Mouse (Mus musculus): ENCODE data around the gene Ift122. TPM values are rescaled to one million over a fixed set of nuclear protein-coding genes. Genes with fewer than 3 reads are reported as not detected.

The Ift122 gene
- polyA plus RNA-seq, 1 experiment from 2014 or later = 28.2 TPM

DNA sequence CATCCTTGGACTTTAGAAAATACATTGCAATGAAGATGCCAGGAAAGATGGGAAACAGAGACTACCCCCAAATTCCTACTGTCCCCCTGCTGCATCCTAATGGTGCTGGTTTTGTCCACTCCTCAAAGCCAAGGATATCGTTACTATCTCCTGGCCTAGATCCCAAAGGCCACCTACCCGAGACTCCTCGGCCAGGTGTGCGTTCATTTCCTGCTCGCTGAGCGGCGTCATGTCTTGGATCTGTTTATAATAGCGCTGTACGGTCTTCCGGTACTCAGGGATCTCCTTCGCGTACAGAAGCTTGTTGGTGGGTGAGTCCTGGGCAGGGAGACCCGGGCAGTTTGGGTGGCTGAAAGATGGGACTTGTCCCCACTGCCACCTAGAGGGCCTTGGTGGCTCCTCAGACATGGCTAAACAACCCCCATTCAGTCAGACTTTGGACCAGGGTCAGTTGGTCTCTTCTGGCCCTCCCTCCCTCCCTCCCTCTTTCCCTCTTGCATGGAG, 103.2 kb downstream of the Ift122 start:
- no peaks in the 10 kb centered on the region for H3K27me3 ChIP-seq (replicated peaks)
- peaks cover 12% of the 10 kb centered on the region for H3K4me1 ChIP-seq
- no peak overlapping the region for H3K27ac ChIP-seq (replicated peaks)
- ATAC-seq (ENCODE audit: low FRiP score) = peak; percentile 20; the same call in 1 of the 2 replicates
- no peaks in the 10 kb centered on the region for H3K9me3 ChIP-seq (replicated peaks)
- no peak overlapping the region for H3K9ac ChIP-seq (replicated peaks)
- H3K4me3 ChIP-seq (replicated peaks) = no peak overlapping the region
- H3K36me3 ChIP-seq = no peaks in the 10 kb centered on the region
- WGBS = 87% methylated on average over 13 of the region's 13 CpGs
- no peak overlapping the region for H3K4me2 ChIP-seq

- 0 out of 2 replicates have a peak, but pooled peaks have one; percentile 3 for ATAC-seq (ENCODE audit: low FRiP score)
- no peak overlapping the region for H3K4me3 ChIP-seq (replicated peaks)
- 43% methylated on average over 16 of the region's 16 CpGs for WGBS
- H3K27me3 ChIP-seq (replicated peaks) = no peaks in the 10 kb centered on the region
- H3K27ac ChIP-seq (replicated peaks) = no peak overlapping the region
- H3K4me2 ChIP-seq = no peak overlapping the region
- no peaks in the 10 kb centered on the region for H3K9me3 ChIP-seq (replicated peaks)
- no peak overlapping the region for H3K9ac ChIP-seq (replicated peaks)
- peaks cover 12% of the 10 kb centered on the region for H3K4me1 ChIP-seq
- H3K36me3 ChIP-seq = no peaks in the 10 kb centered on the region
Measured at GRCm38 (mm10) chr6:115956922-115957601, 103.8 kb downstream of the Ift122 start.

GRCm38 (mm10) chr6:115957681-115958080, 104.4 kb downstream of the Ift122 start:
- no peak for ATAC-seq (ENCODE audit: low FRiP score)
- Histone ChIP-seq H3K4me1 (peaks cover 12% of the 10 kb centered on the region), H3K9me3 (replicated peaks) (no peaks in the 10 kb centered on the region), H3K4me3 (replicated peaks) (no peak overlapping the region), H3K9ac (replicated peaks) (no peak overlapping the region), H3K4me2 (no peak overlapping the region), H3K27ac (replicated peaks) (no peak overlapping the region), H3K27me3 (replicated peaks) (no peaks in the 10 kb centered on the region), H3K36me3 (no peaks in the 10 kb centered on the region)
- 72% methylated on average over 6 of the region's 6 CpGs for WGBS

- no peaks in the 10 kb centered on the region for H3K36me3 ChIP-seq
- no peak overlapping the region for H3K27ac ChIP-seq (replicated peaks)
- H3K9ac ChIP-seq (replicated peaks) = no peak overlapping the region
- H3K4me3 ChIP-seq (replicated peaks) = no peak overlapping the region
- WGBS = 89% methylated on average over 9 of the region's 9 CpGs
- no peak for ATAC-seq (ENCODE audit: low FRiP score)
- H3K4me1 ChIP-seq = peaks cover 12% of the 10 kb centered on the region
- H3K27me3 ChIP-seq (replicated peaks) = no peaks in the 10 kb centered on the region
- no peaks in the 10 kb centered on the region for H3K9me3 ChIP-seq (replicated peaks)
- H3K4me2 ChIP-seq = no peak overlapping the region
Measured at GRCm38 (mm10) chr6:115958445-115958844, 105.2 kb downstream of the Ift122 start.

DNA sequence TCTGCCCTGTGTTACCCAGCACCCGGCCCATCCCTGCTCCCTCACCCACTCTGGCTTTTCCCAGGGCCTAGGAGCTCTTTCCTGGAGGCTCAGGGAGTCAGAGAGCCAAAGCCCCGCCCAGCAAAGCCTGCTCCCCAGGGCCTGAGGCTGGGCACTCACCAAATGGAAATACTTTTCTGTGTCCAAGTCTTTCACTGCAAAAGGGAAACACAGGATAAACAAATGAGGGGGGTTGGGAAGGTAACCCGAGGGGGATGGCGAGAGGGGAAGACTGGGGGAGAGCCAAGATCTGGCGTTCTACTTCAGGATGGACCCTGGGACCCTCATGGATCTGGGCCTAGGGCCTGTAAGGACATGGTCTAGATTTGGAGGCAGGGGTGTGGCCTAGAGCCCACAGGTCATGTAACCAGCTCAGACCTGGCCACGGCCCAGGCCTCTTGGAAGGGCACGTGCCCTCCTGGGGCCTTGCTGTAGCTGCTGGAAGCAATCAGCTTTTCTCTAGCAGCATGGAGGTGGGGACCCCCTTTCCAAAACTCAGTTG, 106.0 kb downstream of the Ift122 start:
- Histone ChIP-seq H3K4me1 (peaks cover 12% of the 10 kb centered on the region), H3K27me3 (replicated peaks) (no peaks in the 10 kb centered on the region), H3K36me3 (no peaks in the 10 kb centered on the region), H3K4me3 (replicated peaks) (no peak overlapping the region), H3K27ac (replicated peaks) (no peak overlapping the region), H3K9ac (replicated peaks) (no peak overlapping the region), H3K4me2 (no peak overlapping the region), H3K9me3 (replicated peaks) (no peaks in the 10 kb centered on the region)
- no peak for ATAC-seq (ENCODE audit: low FRiP score)
- WGBS = 82% methylated on average over 7 of the region's 7 CpGs

GRCm38 (mm10) chr6:115960322-115960721, 107.1 kb downstream of the Ift122 start:
- H3K9ac ChIP-seq (replicated peaks) = no peak overlapping the region
- H3K4me2 ChIP-seq = no peak overlapping the region
- WGBS = 94% methylated on average over 19 of the region's 19 CpGs

GRCm38 (mm10) chr6:115961743-115962142, 108.5 kb downstream of the Ift122 start:
- H3K4me1 ChIP-seq = peaks cover 6% of the 10 kb centered on the region
- no peak overlapping the region for H3K4me2 ChIP-seq
- H3K4me3 ChIP-seq (replicated peaks) = no peak overlapping the region
- no peaks in the 10 kb centered on the region for H3K36me3 ChIP-seq
- no peak overlapping the region for H3K9ac ChIP-seq (replicated peaks)
- WGBS = 88% methylated on average over 3 of the region's 3 CpGs
- no peak overlapping the region for H3K27ac ChIP-seq (replicated peaks)
- no peak for ATAC-seq (ENCODE audit: low FRiP score)
- H3K9me3 ChIP-seq (replicated peaks) = no peaks in the 10 kb centered on the region
- no peaks in the 10 kb centered on the region for H3K27me3 ChIP-seq (replicated peaks)

More at GRCm38 (mm10) chr6:115960322-115960721, 107.1 kb downstream of the Ift122 start:
- H3K4me1 ChIP-seq = peaks cover 10% of the 10 kb centered on the region
- H3K27ac ChIP-seq (replicated peaks) = no peak overlapping the region
- H3K27me3 ChIP-seq (replicated peaks) = no peaks in the 10 kb centered on the region
- no peak for ATAC-seq (ENCODE audit: low FRiP score)
- H3K9me3 ChIP-seq (replicated peaks) = no peaks in the 10 kb centered on the region
- H3K4me3 ChIP-seq (replicated peaks) = no peak overlapping the region
- H3K36me3 ChIP-seq = no peaks in the 10 kb centered on the region

DNA sequence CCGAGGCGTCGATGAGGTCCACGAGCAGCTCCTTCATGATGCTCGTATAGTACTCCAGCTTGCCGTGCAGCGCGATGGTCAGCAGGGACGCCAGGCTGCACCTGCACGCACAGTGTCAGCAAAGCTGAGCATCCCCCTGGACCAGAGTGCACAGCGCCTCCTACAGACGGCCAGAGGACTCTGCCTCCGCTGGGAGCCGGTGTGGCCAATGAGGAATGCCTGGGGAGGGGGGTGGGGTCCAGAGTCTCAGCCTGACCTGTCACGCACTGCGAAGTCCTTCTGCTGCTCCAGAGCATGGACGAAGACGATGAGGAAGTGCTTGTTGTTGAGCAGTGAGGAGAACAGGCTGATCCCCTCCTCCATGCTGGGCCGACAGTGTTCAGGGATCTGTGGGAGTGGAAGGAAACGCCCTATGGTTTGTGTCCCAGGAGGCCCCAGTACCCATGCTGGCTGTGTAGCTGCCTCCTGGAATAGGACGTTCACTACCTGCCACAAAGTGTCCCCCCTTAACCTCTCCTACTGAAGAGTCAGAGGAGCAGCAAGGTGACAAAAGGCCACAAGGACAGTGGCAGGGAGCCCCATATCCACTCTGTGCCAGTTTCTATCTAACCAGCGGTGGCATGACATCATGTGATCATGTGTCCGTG, 109.3 kb downstream of the Ift122 start:
- H3K27ac ChIP-seq (replicated peaks) = no peak overlapping the region
- H3K27me3 ChIP-seq (replicated peaks) = no peaks in the 10 kb centered on the region
- no peaks in the 10 kb centered on the region for H3K36me3 ChIP-seq
- ATAC-seq (ENCODE audit: low FRiP score) = no peak
- H3K4me3 ChIP-seq (replicated peaks) = no peak overlapping the region
- no peak overlapping the region for H3K9ac ChIP-seq (replicated peaks)
- H3K4me1 ChIP-seq = no peaks in the 10 kb centered on the region
- H3K4me2 ChIP-seq = no peak overlapping the region
- WGBS = 38% methylated on average over 23 of the region's 23 CpGs
- no peaks in the 10 kb centered on the region for H3K9me3 ChIP-seq (replicated peaks)

GRCm38 (mm10) chr6:115963656-115964055, 110.4 kb downstream of the Ift122 start:
- WGBS = 80% methylated on average over 9 of the region's 9 CpGs
- Histone ChIP-seq H3K4me2 (no peak overlapping the region), H3K27ac (replicated peaks) (no peak overlapping the region), H3K4me1 (0 out of 2 replicates have a peak, but pooled peaks cover 2% of the 10 kb centered on the region), H3K27me3 (replicated peaks) (no peaks in the 10 kb centered on the region), H3K9me3 (replicated peaks) (no peaks in the 10 kb centered on the region), H3K36me3 (no peaks in the 10 kb centered on the region), H3K4me3 (replicated peaks) (no peak overlapping the region), H3K9ac (replicated peaks) (no peak overlapping the region)
- no peak for ATAC-seq (ENCODE audit: low FRiP score)

DNA sequence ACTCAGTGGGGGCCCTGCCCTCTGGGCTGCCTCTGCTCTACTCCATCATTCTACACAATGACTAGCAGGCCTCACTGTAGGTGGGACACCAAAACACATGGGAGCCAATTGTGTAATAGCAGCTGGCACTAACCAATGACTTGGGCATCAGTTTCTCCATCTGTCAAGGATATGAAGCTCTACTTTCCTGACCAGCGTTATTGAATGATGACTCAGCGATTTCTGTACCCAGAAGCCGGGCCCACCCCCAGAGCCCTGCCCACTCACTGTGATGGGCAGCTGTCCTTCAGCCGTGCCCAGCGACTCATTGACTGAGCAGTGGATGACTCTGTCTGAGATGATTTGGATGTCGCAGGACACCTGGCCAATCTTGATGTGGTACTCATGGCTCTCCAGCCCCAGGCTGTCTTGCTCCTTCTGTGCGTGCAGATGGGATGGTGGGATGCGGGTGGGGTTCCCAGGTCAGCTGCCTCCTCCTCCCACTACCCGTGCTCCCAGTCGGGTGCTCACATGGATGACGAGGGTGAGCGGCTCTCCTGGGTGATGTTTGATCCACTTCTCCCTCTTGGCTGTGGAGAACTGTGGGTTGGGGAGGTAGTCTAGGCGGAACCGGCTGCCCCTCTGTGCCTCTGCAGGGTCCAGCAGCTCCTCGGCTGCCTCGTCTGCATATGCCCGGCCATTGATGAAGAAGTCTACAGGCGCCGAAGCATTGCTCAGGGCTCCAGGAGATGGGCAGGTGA, 113.1 kb downstream of the Ift122 start:
- H3K9ac ChIP-seq (replicated peaks) = no peak overlapping the region
- H3K27me3 ChIP-seq (replicated peaks) = no peaks in the 10 kb centered on the region
- H3K9me3 ChIP-seq (replicated peaks) = no peaks in the 10 kb centered on the region
- peaks cover 7% of the 10 kb centered on the region for H3K4me1 ChIP-seq
- 95% methylated on average over 19 of the region's 19 CpGs for WGBS
- ATAC-seq (ENCODE audit: low FRiP score) = no peak
- H3K4me3 ChIP-seq (replicated peaks) = no peak overlapping the region
- no peak overlapping the region for H3K4me2 ChIP-seq
- no peaks in the 10 kb centered on the region for H3K36me3 ChIP-seq
- H3K27ac ChIP-seq (replicated peaks) = no peak overlapping the region

DNA sequence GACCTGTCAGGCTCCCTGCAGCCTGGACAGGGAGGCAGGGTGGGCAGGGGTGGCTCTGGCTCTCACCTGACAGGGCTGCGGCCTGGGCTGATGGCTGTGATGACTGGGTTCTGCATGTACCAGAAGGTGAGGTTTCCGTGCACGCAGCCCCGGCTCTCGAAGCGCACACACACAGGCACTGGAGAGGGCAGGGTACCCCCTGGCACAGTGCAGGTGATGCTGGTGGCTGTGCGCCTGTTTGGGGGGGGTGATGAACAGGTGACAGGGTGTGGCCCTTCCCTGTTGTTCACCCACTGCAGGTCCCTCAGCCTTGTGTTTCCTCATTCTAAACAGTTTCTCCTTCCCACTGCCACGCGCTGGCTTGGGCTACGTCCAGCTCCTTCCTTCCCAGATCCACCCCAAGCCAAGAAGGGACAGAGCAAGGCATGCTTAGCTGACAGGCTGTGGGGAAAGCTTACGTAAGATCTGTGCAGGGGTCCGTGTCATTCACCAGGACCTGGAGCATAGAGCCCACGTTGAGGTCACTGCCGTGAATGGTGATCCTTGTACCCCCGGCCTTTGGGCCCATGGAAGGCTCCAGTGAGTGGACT, 114.1 kb downstream of the Ift122 start:
- no peaks in the 10 kb centered on the region for H3K27me3 ChIP-seq (replicated peaks)
- 95% methylated on average over 15 of the region's 15 CpGs for WGBS
- no peak overlapping the region for H3K4me3 ChIP-seq (replicated peaks)
- H3K4me1 ChIP-seq = peaks cover 17% of the 10 kb centered on the region
- no peak overlapping the region for H3K9ac ChIP-seq (replicated peaks)
- no peak overlapping the region for H3K27ac ChIP-seq (replicated peaks)
- ATAC-seq (ENCODE audit: low FRiP score) = no peak
- no peaks in the 10 kb centered on the region for H3K9me3 ChIP-seq (replicated peaks)
- no peak overlapping the region for H3K4me2 ChIP-seq
- no peaks in the 10 kb centered on the region for H3K36me3 ChIP-seq

Measured in neural tube, embryonic 15.5 days (tissue).